Mouse (Mus musculus) C2C12 (cell line): ENCODE measurements around the gene Ranbp17. TPM values are rescaled to one million over a fixed set of nuclear protein-coding genes. Genes with fewer than 3 reads are reported as not detected.

ENCODE experiments used
- H3K27me3 ChIP-seq: one replicate; pipeline ENCODE4 v1.6.1; 2011; ENCODE audit not compliant: control insufficient read depth, insufficient read depth, insufficient read length
- H3K36me3 ChIP-seq: one replicate; pipeline ENCODE4 v1.6.1; 2011; ENCODE audit not compliant: control insufficient read depth, insufficient read depth
- H3K4me3 ChIP-seq: one replicate; pipeline ENCODE4 v1.5.1; 2011; ENCODE audit warnings: mild to moderate bottlenecking, control low read depth; ENCODE audit not compliant: poor library complexity, insufficient read depth, severe bottlenecking
- H3K79me2 ChIP-seq: one replicate; pipeline ENCODE4 v1.6.1; 2011; ENCODE audit not compliant: control insufficient read depth, insufficient read depth
- H3K79me3 ChIP-seq: one replicate; pipeline ENCODE4 v1.6.1; 2011; ENCODE audit warnings: low read depth, control low read depth
- H3ac ChIP-seq: one replicate; pipeline ENCODE3; 2011; ENCODE audit warnings: low read depth; ENCODE audit not compliant: control insufficient read depth, insufficient read length
- CEBPB ChIP-seq: IDR thresholded peaks from one replicate; pipeline ENCODE4 v1.6.1; 2011; ENCODE audit warnings: low read depth, mild to moderate bottlenecking, control low read depth, moderate library complexity
- CTCF ChIP-seq: IDR thresholded peaks from one replicate; pipeline ENCODE4 v1.5.1; 2011; ENCODE audit not compliant: control insufficient read depth, insufficient read depth, insufficient read length
- FOSL1 ChIP-seq: IDR thresholded peaks from one replicate; pipeline ENCODE4 v1.8.0; 2011; ENCODE audit warnings: mild to moderate bottlenecking, low read length; ENCODE audit not compliant: poor library complexity, insufficient read depth, severe bottlenecking
- MAX ChIP-seq: IDR thresholded peaks from one replicate; pipeline ENCODE4 v1.6.1; 2011; ENCODE audit warnings: mild to moderate bottlenecking, control low read depth
- MYOD1 ChIP-seq: IDR thresholded peaks from one replicate; pipeline ENCODE4 v1.6.1; 2011; ENCODE audit warnings: low read depth; ENCODE audit not compliant: control insufficient read depth, insufficient read length
- MYOG ChIP-seq: IDR thresholded peaks from one replicate; pipeline ENCODE4 v1.6.1; 2011; ENCODE audit not compliant: control insufficient read depth, insufficient read length; ENCODE audit errors: extremely low read depth
- USF1 ChIP-seq: IDR thresholded peaks from one replicate; pipeline ENCODE4 v1.6.1; 2011; ENCODE audit warnings: low read depth, mild to moderate bottlenecking, control low read depth, moderate library complexity
- long read RNA-seq, 2 experiments: library from polyadenylated mRNA; unstranded; transcript quantifications; one replicate each; pipeline ENCODE4 v2.0.0; 2019 to 2020
- polyA plus RNA-seq: library from polyadenylated mRNA; unstranded; fragments of >200 nt; fragmentation: generic; extraction: Trizol; gene quantifications from one replicate; pipeline ENCODE4 v1.2.1, GENCODE M21; 2012; ENCODE audit warnings: missing spikeins

The Ranbp17 gene
- not detected for polyA plus RNA-seq
- long read RNA-seq, experiment 1, partial matches to known transcripts, result 0 of 1 reads
- long read RNA-seq, experiment 1, other reads (novel, unspliced or antisense), result 1 of 1 reads
- long read RNA-seq, experiment 2, result 0 reads

DNA sequence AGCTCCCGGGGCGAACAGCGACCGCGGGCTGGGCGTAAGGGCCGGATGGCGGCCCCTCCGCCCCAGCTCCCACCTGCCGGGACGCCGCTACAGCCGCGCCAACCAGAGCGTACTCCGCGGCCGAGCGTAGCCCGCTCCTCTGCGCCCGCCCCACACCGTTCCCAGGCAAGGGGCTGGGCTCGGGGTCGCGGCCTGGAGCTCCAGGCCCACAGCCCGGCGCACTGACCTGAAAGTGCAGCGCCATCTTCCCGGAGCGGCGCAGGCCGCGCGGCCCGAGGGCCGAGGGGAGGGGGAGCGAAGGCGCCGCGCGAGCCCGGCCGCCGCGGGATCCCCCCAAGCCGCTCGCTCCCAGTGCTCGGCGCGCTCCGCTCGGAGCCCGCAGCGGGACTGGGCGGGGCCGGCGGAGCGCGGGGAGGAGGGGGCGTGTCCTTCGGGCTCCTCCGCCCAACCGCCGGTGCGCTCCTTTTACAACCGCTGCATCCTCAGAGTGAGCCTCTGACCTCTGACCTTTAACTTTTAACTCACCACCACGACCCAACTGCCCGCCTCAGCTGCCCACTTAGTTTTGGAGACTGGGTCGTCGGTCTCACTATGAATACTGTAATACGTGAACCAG, at the start of gene Ranbp17:
Ranbp17 (minus strand) TSS at position 371 of the 616 bp plus-strand sequence.
- Histone ChIP-seq H3K79me3 (no peaks in the 10 kb centered on the region), H3K4me3 (no peak within 1 kb of the TSS), H3ac (no peak within 1 kb of the TSS), H3K36me3 (no peaks in the 10 kb centered on the region), H3K27me3 (no peaks in the 10 kb centered on the region), H3K79me2 (no peaks in the 10 kb centered on the region)
- TF ChIP-seq USF1, result no peak
- no peak for TF ChIP-seq CTCF
- TF ChIP-seq MYOD1, result no peak
- TF ChIP-seq MYOG, result no peak
- no peak for TF ChIP-seq MAX
- no peak for TF ChIP-seq FOSL1
- no peak for TF ChIP-seq CEBPB

GRCm38 (mm10) chr11:33554123-33554522, 40.6 kb upstream of the Ranbp17 start:
- no peaks in the 10 kb centered on the region for H3K27me3 ChIP-seq
- no peaks in the 10 kb centered on the region for H3K79me3 ChIP-seq
- no peak overlapping the region for H3ac ChIP-seq
- no peaks in the 10 kb centered on the region for H3K36me3 ChIP-seq
- H3K79me2 ChIP-seq, result no peaks in the 10 kb centered on the region
- TF ChIP-seq MYOG (no peak), CTCF (no peak), USF1 (no peak), MYOD1 (no peak), CEBPB (no peak), MAX (no peak), FOSL1 (no peak)
- no peak overlapping the region for H3K4me3 ChIP-seq

DNA sequence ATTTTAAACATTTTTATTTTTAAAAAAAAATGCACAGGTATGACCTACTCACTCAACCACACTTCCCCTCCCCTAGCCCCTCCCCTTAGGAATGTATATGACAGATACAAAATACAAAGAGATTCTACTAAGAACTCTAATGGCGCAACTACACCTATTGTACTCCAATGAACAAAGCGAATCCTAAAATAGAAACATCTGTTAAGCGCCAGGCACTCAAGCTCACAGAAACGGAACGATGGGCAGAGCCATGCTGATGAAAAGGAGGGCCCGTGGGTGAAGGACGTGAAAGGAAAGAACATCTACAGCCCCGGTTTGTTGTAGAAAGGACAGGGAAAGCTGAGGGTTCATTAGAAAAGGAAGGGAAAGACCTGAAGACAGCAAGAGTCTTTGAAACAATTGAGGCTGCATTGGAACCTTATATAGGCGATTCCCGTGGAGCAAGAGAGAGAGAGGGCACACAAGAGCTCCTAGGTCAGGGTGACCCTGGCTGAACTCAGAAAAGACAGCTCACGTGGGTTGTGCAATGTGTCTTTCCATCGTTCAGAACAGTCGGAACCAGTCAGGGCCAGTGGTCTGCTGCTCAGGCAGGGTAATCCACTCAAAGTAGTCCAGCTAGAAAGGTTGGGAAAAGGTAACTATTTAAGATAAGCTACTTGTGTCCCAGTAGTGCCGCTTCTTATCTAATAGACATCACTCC, 37.5 kb upstream of the Ranbp17 start:
- H3K27me3 ChIP-seq, result no peaks in the 10 kb centered on the region
- no peaks in the 10 kb centered on the region for H3K79me3 ChIP-seq
- H3ac ChIP-seq, result no peak overlapping the region
- TF ChIP-seq MYOD1, result no peak
- TF ChIP-seq MYOG, result no peak
- no peak for TF ChIP-seq CEBPB
- TF ChIP-seq FOSL1, result no peak
- no peak for TF ChIP-seq USF1
- H3K79me2 ChIP-seq, result no peaks in the 10 kb centered on the region
- H3K4me3 ChIP-seq, result no peak overlapping the region
- no peaks in the 10 kb centered on the region for H3K36me3 ChIP-seq

DNA sequence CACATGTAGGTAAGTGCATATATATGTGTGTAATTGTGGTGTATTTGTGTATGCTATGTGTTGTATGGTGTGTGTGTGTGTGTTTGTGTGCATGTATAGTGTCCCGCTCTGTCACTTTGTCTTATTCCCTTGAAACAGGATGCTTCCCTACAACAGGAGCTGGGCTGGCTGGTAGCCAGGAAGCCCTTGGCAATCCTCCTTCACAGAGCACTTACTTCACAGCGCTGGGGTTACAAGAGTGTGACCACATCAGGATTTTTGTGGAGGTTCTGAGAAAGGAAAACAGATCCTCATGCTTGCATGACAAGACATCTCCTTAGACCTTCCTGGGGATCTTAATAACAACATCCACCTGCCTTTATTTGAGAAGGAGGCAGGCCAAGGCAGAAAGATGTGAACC, 33.8 kb upstream of the Ranbp17 start:
- no peak for TF ChIP-seq FOSL1
- no peak for TF ChIP-seq MYOG
- TF ChIP-seq USF1, result no peak
- TF ChIP-seq CEBPB, result no peak
- no peak for TF ChIP-seq MAX
- no peak overlapping the region for H3K4me3 ChIP-seq
- no peak overlapping the region for H3ac ChIP-seq
- H3K79me2 ChIP-seq, result no peaks in the 10 kb centered on the region
- H3K36me3 ChIP-seq, result no peaks in the 10 kb centered on the region
- no peaks in the 10 kb centered on the region for H3K27me3 ChIP-seq
- no peaks in the 10 kb centered on the region for H3K79me3 ChIP-seq

GRCm38 (mm10) chr11:33544945-33545344, 31.4 kb upstream of the Ranbp17 start:
- no peak overlapping the region for H3ac ChIP-seq

More at GRCm38 (mm10) chr11:33544945-33545344, 31.4 kb upstream of the Ranbp17 start:
- no peaks in the 10 kb centered on the region for H3K36me3 ChIP-seq
- no peaks in the 10 kb centered on the region for H3K27me3 ChIP-seq
- no peaks in the 10 kb centered on the region for H3K79me2 ChIP-seq
- H3K79me3 ChIP-seq, result no peaks in the 10 kb centered on the region
- no peak overlapping the region for H3K4me3 ChIP-seq
- TF ChIP-seq FOSL1, result no peak
- no peak for TF ChIP-seq USF1
- TF ChIP-seq CEBPB, result no peak
- TF ChIP-seq MAX, result no peak
- TF ChIP-seq CTCF, result no peak
- TF ChIP-seq MYOD1, result no peak
- no peak for TF ChIP-seq MYOG
